Mouse (Mus musculus) forebrain, postnatal 0 days (tissue): ENCODE results near the gene Nkapd1. TPM values are rescaled to one million over a fixed set of nuclear protein-coding genes. Genes with fewer than 3 reads are reported as not detected.
"Not testable (repeated sequence)": the region's sequence is repeated elsewhere in the genome, so short reads cannot be mapped to it uniquely, and the experiment has no call there.

ENCODE experiments used
- ATAC-seq: fragments of 200-750 bp; cut with Nextera tagmentation; 2 replicates; pipeline ENCODE4 v1.8.0; 2017; ENCODE audit warnings: mild to moderate bottlenecking, moderate library complexity
- DNase-seq: peaks from one replicate; pipeline ENCODE4 v3.0.0-alpha.2; 2015
- H3K27ac ChIP-seq: fragments of 300-500 bp; sonication (generic); 2 replicates; pipeline ENCODE4 v1.5.1; 2014; ENCODE audit warnings: low read depth, mild to moderate bottlenecking, antibody characterized with exemption, low read length, moderate library complexity, mixed read lengths
- H3K27me3 ChIP-seq: fragments of 300-500 bp; sonication (generic); 2 replicates; pipeline ENCODE4 v1.6.1; 2014; ENCODE audit warnings: mild to moderate bottlenecking, low read length, mixed read lengths; ENCODE audit not compliant: insufficient read depth
- H3K36me3 ChIP-seq: fragments of 300-500 bp; sonication (generic); 2 replicates; pipeline ENCODE4 v1.6.1; 2014; ENCODE audit warnings: mild to moderate bottlenecking, moderate library complexity; ENCODE audit not compliant: insufficient read depth
- H3K4me1 ChIP-seq: fragments of 300-500 bp; sonication (generic); 2 replicates; pipeline ENCODE4 v1.6.1; 2014; ENCODE audit warnings: antibody characterized with exemption; ENCODE audit not compliant: insufficient read depth
- H3K4me2 ChIP-seq: fragments of 300-500 bp; sonication (generic); 2 replicates; pipeline ENCODE4 v1.6.1; 2014; ENCODE audit warnings: low read depth, mild to moderate bottlenecking, moderate library complexity
- H3K4me3 ChIP-seq: fragments of 300-500 bp; sonication (generic); 2 replicates; pipeline ENCODE4 v1.5.1; 2014; ENCODE audit warnings: low read depth, low read length, mixed read lengths
- H3K9ac ChIP-seq: fragments of 300-500 bp; sonication (generic); 2 replicates; pipeline ENCODE4 v1.6.1; 2014; ENCODE audit warnings: mild to moderate bottlenecking
- H3K9me3 ChIP-seq: fragments of 300-500 bp; sonication (generic); 2 replicates; pipeline ENCODE4 v1.6.1; 2016; ENCODE audit warnings: low read length
- CTCF ChIP-seq: sonication (generic); IDR thresholded peaks from 2 replicates; pipeline ENCODE4 v1.5.1; 2016; ENCODE audit warnings: antibody characterized with exemption, control low read depth, low read depth
- WGBS: fragments of 180-500 bp; shearing (Covaris S2); extraction: QIAGEN DNeasy Blood & Tissue Kit; methylation state at CpG from one replicate; pipeline ENCODE4 v1.1.7; 2014; 5-methylcytosine and 5-hydroxymethylcytosine counted together
- polyA plus RNA-seq: library from polyadenylated mRNA; unstranded; fragments of >200 nt; fragmentation: Nextera tagmentation; extraction: Ambion mirVana; gene quantifications from 2 replicates; pipeline ENCODE4 v1.2.1, GENCODE M21; 2015
- total RNA-seq: library from RNA; depleted of rRNA; stranded (reverse); fragments of >200 nt; gene quantifications from 2 replicates; pipeline ENCODE4 v1.2.3, GENCODE M21; 2014

Gene Nkapd1
- total and polyA plus RNA-seq, 2 experiments from 2014 or later: 19.0 to 24.3 TPM

DNA sequence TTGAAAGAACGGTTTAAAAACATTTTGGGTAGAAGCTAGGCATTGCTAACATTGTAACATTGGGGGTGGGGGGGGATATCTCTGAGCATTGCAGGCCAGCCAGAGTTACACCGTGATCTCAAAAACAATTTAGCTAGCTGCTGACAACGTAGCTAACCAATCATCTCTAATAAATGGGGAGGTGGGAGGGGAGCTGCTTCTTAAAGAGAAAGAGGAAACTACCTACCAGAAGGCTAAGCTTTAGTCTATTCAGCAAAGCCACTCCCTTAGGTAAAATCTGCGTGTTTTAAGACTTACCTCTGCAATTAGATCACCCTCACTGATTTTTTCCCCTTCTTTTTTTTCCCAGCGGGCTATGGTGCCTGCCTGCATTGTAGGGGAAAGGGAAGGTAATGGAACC, 41.1 kb upstream of the Nkapd1 start:
- Histone ChIP-seq H3K27me3 (no peaks in the 10 kb centered on the region), H3K36me3 (peaks cover 10% of the 10 kb centered on the region), H3K4me3 (peak overlapping the region; percentile 76), H3K4me1 (no peaks in the 10 kb centered on the region; the same call in 1 of the 2 replicates), H3K9ac (peak overlapping the region; percentile 85), H3K9me3 (no peaks in the 10 kb centered on the region), H3K27ac (peak overlapping the region; percentile 90), H3K4me2 (peak overlapping the region; percentile 76)
- ATAC-seq: peak; percentile 40; the same call in 1 of the 2 replicates
- 18% methylated on average over 5 of the region's 5 CpGs for WGBS
- TF ChIP-seq CTCF: no peak
- peak; percentile 30 for DNase-seq

DNA sequence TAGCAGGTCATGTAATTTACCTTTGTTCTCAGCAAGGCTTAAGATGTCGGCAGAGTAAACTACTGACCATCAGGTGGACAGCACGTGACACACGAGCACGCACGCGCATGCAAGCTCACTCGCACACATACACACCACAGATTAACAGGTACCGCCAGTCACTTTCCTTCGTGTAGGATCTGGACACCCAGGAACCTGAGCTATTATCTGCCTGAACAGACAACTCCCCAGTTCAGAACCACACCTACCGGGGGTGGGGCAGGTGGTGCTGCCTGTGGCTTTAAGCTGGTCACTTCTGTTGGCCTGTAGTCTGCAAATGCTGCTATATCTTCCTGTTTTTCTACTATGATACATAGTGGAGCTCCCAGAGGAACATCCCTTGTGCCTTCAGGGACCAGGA, 33.2 kb upstream of the Nkapd1 start:
- no peaks in the 10 kb centered on the region for H3K4me1 ChIP-seq
- no peaks in the 10 kb centered on the region for H3K27me3 ChIP-seq
- H3K4me3 ChIP-seq: no peak overlapping the region
- H3K27ac ChIP-seq: no peak overlapping the region
- H3K9me3 ChIP-seq: no peaks in the 10 kb centered on the region
- peaks cover 70% of the 10 kb centered on the region for H3K36me3 ChIP-seq
- WGBS: 97% methylated on average over 10 of the region's 10 CpGs
- no peak overlapping the region for H3K9ac ChIP-seq
- TF ChIP-seq CTCF: no peak
- H3K4me2 ChIP-seq: no peak overlapping the region
- ATAC-seq (no peak), DNase-seq (no peak)

DNA sequence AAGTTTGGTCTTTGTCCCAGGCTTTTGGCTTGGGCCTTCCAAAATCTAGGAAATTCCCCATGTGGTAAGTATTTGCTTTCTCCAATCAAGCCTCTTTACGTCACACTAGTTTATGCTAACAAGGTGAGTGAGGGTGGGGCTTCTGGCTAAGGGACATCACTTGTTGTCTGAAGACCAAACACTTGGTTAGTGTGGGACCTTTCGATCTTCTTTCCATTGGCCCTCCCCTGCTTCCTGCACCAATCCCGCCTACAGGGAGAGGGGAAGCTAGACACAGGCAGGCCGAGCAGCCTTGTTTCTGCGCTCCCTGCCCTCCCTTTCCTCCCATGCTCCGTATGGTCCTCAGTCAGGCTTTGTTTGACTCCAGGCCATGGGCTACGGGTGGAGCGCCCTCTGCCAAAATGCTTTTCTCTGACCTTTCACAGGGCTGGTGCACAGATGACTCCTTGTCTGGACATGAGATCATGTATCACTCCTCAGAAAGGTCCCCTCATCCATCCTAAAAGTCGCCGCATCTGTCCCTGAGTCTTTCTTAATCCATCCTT, 29.6 kb upstream of the Nkapd1 start:
- Histone ChIP-seq H3K27ac (no peak overlapping the region), H3K4me2 (no peak overlapping the region), H3K9me3 (no peaks in the 10 kb centered on the region), H3K9ac (no peak overlapping the region), H3K4me1 (no peaks in the 10 kb centered on the region), H3K27me3 (no peaks in the 10 kb centered on the region), H3K4me3 (no peak overlapping the region), H3K36me3 (peaks cover 82% of the 10 kb centered on the region)
- no peak for DNase-seq
- no peak for ATAC-seq
- 77% methylated on average over 10 of the region's 10 CpGs for WGBS
- no peak for TF ChIP-seq CTCF

DNA sequence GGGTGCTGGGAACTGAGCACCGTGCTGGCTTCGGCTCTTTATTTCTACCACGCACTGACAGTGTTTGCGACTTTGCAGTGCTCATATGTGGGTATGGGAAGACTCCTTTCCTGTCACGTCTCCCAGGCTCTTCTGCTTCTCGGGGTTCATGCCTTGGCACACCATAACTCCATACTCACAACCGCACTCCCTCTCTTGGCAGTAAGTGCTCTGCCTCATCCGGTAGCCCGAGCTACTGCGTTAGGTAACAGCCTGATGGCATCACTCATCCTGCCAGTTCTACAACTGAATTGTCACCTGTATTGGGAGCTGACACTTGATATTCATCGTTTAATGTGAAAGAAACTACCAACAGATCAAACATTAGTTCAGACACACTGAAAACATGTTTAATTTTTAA, 17.0 kb upstream of the Nkapd1 start:
- no peak for ATAC-seq
- no peak overlapping the region for H3K4me2 ChIP-seq
- H3K36me3 ChIP-seq: peaks cover 37% of the 10 kb centered on the region
- H3K4me1 ChIP-seq: no peaks in the 10 kb centered on the region
- TF ChIP-seq CTCF: no peak
- DNase-seq: no peak
- H3K4me3 ChIP-seq: no peak overlapping the region
- 93% methylated on average over 11 of the region's 11 CpGs for WGBS
- no peak overlapping the region for H3K27ac ChIP-seq
- no peaks in the 10 kb centered on the region for H3K27me3 ChIP-seq
- no peaks in the 10 kb centered on the region for H3K9me3 ChIP-seq
- no peak overlapping the region for H3K9ac ChIP-seq

DNA sequence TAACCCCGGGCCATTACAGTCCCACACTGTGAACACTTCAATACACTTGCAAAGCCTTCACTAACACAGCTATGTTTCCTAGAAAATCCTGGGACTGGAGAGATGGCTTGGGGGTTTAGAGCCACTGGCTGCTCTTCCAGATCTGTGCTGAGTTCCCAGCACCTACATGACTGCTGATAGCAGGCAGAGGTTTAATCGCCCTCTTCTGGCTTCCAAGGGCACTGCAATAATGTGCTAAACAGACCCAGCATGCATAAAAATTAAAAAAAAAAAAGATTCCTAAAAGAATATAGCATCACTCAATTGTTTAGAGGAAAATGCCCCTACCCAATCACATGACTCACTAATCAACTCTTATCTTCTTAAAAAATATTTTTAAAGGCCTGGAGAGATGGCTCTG, 15.8 kb upstream of the Nkapd1 start:
- Histone ChIP-seq H3K4me2 (no peak overlapping the region), H3K9ac (no peak overlapping the region), H3K4me1 (no peaks in the 10 kb centered on the region), H3K36me3 (peaks cover 27% of the 10 kb centered on the region), H3K4me3 (no peak overlapping the region), H3K27me3 (no peaks in the 10 kb centered on the region), H3K27ac (no peak overlapping the region), H3K9me3 (no peaks in the 10 kb centered on the region)
- DNase-seq (peak; percentile 3), ATAC-seq (no peak)
- 70% methylated on average over 2 of the region's 2 CpGs for WGBS
- TF ChIP-seq CTCF: 0 out of 2 replicates have a peak, but pooled peaks have one; percentile 8

DNA sequence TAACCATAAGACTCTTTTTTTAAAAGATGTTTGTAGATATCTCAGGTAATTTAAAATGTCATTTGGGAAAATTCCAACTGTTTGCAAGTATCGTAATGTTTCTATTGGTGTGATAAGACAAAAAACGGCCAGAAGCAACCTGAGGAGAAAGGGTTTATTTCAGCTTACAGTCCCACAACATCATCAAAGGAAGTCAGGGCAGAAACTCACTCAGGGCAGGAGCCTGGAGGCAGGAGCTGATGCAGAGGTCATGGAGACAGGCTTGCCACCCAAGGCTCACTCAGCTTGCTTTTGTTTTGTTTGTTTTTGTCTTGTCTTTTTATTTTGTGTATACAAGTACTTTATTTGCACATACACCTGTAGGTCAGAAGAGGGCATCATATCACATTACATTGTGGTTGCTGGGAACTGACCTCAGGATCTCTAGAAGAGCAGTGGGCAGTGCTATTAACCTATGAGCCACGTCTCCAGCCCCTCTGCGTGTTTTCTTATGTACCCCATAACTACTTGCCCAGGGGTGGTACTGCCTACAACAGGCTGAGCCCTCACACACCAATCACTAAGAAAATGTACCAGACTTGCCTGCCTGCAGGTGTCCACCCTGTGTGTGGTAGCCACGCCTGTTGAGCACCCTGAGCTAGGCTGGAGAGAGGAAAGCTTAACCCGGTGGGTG, 14.9 kb upstream of the Nkapd1 start:
- 88% methylated on average over 6 of the region's 6 CpGs for WGBS
- no peak for TF ChIP-seq CTCF
- no peaks in the 10 kb centered on the region for H3K27me3 ChIP-seq
- no peak for DNase-seq
- H3K4me1 ChIP-seq: no peaks in the 10 kb centered on the region
- H3K9ac ChIP-seq: no peak overlapping the region
- H3K27ac ChIP-seq: no peak overlapping the region
- H3K4me2 ChIP-seq: no peak overlapping the region
- no peaks in the 10 kb centered on the region for H3K9me3 ChIP-seq
- no peak for ATAC-seq
- H3K4me3 ChIP-seq: no peak overlapping the region
- peaks cover 25% of the 10 kb centered on the region for H3K36me3 ChIP-seq

DNA sequence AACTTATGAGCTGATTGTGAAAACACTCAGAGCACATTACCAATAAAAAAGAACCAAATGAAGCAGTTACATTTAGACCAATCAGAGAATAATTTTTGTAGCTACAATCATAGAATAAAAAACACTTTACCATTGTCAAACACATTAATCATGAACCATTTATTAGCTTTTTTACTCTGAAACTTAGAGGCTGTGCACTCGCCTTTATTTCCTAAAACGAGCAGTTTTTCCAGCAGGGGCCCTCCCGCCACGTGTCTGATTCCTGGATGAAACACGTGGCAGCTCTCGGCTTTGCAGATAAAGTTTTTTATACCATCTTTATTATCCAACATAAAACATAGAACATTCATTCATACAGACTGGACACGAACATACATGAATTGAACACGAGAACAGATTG, 13.6 kb upstream of the Nkapd1 start:
- H3K4me3 ChIP-seq, H3K27me3 ChIP-seq, ATAC-seq, H3K9ac ChIP-seq, H3K9me3 ChIP-seq, DNase-seq, H3K4me1 ChIP-seq, H3K4me2 ChIP-seq, H3K27ac ChIP-seq: not testable (repeated sequence)
- H3K36me3 ChIP-seq: peaks cover 16% of the 10 kb centered on the region
- 87% methylated on average over 6 of the region's 8 CpGs for WGBS
